Mouse (Mus musculus): Measurements from ENCODE around the gene Lrat. TPM values are rescaled to one million over a fixed set of nuclear protein-coding genes. Genes with fewer than 3 reads are reported as not detected.
A peak's percentile ranks its signal among the peaks of the same experiment; 100 is the strongest.

Gene Lrat
- total and polyA plus RNA-seq, 2 experiments from 2014 or later: 0.27 to 0.82 TPM

DNA sequence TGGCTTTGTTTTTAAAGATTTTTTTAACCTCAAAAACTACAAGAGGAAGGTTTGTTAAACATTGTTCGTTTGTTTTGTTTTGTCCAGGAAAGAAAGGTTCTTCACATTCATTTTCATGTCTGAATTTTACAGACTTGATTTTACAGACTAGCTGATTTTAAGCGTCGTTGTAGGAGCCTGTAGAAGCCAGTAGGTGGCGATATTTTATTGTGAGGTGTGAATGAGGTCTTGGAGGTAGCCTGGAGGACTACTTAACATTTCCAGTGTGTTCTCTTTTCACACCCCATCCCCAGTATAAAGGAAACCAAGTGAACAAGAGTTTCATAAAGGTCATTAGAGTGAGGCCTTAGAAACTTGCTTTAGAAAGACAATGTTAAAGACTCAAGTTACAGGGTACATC, 26.5 kb downstream of the Lrat start:
- peak; percentile 85 for DNase-seq (ENCODE audit: low spot score)
- 2% methylated on average over 4 of the region's 4 CpGs for WGBS
- H3K9me3 ChIP-seq (ENCODE audit: low read length): no peaks in the 10 kb centered on the region
- H3K27ac ChIP-seq (ENCODE audit: low read depth, low read length): no peak overlapping the region
- peaks cover 6% of the 10 kb centered on the region; the same call in 1 of the 2 replicates for H3K4me1 ChIP-seq (ENCODE audit: insufficient read depth, low read length)
- peaks cover 18% of the 10 kb centered on the region for H3K27me3 ChIP-seq (ENCODE audit: insufficient read depth, low read length)
- H3K9ac ChIP-seq (replicated peaks; ENCODE audit: low read length, poor library complexity, severe bottlenecking): no peak overlapping the region
- ATAC-seq (ENCODE audit: low FRiP score): peak; percentile 29; the same call in 1 of the 2 replicates
- peak; percentile 85 for TF ChIP-seq CTCF (IDR thresholded peaks at IDR 0.05)
- H3K4me3 ChIP-seq (ENCODE audit: low read depth, low read length): no peak overlapping the region
- no peaks in the 10 kb centered on the region for H3K36me3 ChIP-seq (ENCODE audit: insufficient read depth, low read length)
- no peak overlapping the region for H3K4me2 ChIP-seq (ENCODE audit: low read depth, low read length, poor library complexity, severe bottlenecking)

DNA sequence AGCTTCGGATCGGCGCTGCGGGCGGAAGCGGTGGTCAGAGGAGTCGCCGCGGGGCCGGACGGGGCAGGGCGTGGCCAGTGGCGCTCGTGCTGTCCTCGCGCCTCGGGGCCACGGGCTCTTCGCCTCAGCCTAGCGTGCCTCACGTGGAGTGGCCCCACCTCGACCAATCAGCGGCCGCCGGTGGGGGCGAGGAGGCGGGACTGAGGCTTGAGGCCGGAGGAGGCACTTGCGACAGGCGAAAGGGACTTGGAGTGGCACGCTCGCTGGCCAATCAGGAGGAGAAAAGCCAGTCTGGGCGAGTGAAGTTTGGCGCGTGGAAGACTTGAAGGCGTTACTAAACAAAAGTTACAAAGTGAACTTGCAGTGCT, 27.4 kb downstream of the Lrat start, which contains the start of gene Rbm46:
TSS of gene Rbm46 (minus strand) at position 112 of the 368 bp plus-strand sequence.
- Histone ChIP-seq H3K27ac (ENCODE audit: low read depth, low read length) (no peak within 1 kb of the TSS), H3K36me3 (ENCODE audit: insufficient read depth, low read length) (no peaks in the 10 kb centered on the region), H3K4me1 (ENCODE audit: insufficient read depth, low read length) (peaks cover 6% of the 10 kb centered on the region; the same call in 1 of the 2 replicates), H3K4me3 (ENCODE audit: low read depth, low read length) (peak within 1 kb of the TSS; percentile 35), H3K27me3 (ENCODE audit: insufficient read depth, low read length) (peaks cover 18% of the 10 kb centered on the region), H3K9ac (replicated peaks; ENCODE audit: low read length, poor library complexity, severe bottlenecking) (no peak within 1 kb of the TSS), H3K4me2 (ENCODE audit: low read depth, low read length, poor library complexity, severe bottlenecking) (peak within 1 kb of the TSS; percentile 49), H3K9me3 (ENCODE audit: low read length) (no peaks in the 10 kb centered on the region)
- DNase-seq (ENCODE audit: low spot score) (peak; percentile 78), ATAC-seq (ENCODE audit: low FRiP score) (peak; percentile 93)
- 25% methylated on average over 36 of the region's 36 CpGs for WGBS
- no peak for TF ChIP-seq CTCF (IDR thresholded peaks at IDR 0.05)

DNA sequence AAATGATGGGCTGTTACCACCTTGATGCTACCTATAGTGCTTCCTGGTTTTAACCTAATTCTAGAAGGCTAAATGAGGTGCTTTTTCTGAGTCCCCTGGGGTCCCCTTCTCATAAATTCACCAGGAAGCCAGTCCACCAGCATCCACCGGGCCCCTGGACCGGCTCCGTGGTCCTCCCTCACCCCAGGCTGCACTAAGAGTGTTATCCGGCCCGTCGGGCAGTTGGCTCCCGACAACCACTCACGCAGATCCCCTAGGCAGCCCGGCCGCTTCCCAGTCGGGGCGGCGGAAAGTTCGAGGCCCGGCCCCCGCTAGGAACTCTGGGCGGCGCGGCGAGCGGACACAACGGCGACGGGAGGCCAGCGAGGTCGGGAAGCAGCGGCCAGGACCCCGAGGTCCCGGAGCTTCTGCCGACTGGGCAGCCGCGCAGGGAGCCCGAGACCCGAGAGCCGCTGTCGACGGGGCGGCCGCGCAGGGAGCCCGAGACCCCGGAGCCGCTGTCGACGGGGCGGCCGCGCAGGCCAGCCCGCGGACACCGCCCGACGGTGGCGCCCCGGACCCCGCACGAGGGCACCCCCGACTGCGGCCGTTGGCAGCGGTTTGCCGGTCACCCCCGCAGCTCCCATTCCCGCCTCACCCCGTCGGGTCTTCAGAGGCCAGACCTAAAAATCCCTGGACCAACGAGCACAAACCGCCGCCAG, 28.0 kb downstream of the Lrat start:
- peak overlapping the region; percentile 35 for H3K4me3 ChIP-seq (ENCODE audit: low read depth, low read length)
- WGBS: 30% methylated on average over 66 of the region's 69 CpGs
- no peak overlapping the region for H3K9ac ChIP-seq (replicated peaks; ENCODE audit: low read length, poor library complexity, severe bottlenecking)
- H3K4me1 ChIP-seq (ENCODE audit: insufficient read depth, low read length): peaks cover 6% of the 10 kb centered on the region; the same call in 1 of the 2 replicates
- H3K9me3 ChIP-seq (ENCODE audit: low read length): no peaks in the 10 kb centered on the region
- peak overlapping the region; percentile 49 for H3K4me2 ChIP-seq (ENCODE audit: low read depth, low read length, poor library complexity, severe bottlenecking)
- H3K36me3 ChIP-seq (ENCODE audit: insufficient read depth, low read length): no peaks in the 10 kb centered on the region
- H3K27ac ChIP-seq (ENCODE audit: low read depth, low read length): no peak overlapping the region
- H3K27me3 ChIP-seq (ENCODE audit: insufficient read depth, low read length): peaks cover 18% of the 10 kb centered on the region
- no peak for TF ChIP-seq CTCF (IDR thresholded peaks at IDR 0.05)
- DNase-seq (ENCODE audit: low spot score): no peak
- ATAC-seq (ENCODE audit: low FRiP score): peak; percentile 13; the same call in 1 of the 2 replicates

DNA sequence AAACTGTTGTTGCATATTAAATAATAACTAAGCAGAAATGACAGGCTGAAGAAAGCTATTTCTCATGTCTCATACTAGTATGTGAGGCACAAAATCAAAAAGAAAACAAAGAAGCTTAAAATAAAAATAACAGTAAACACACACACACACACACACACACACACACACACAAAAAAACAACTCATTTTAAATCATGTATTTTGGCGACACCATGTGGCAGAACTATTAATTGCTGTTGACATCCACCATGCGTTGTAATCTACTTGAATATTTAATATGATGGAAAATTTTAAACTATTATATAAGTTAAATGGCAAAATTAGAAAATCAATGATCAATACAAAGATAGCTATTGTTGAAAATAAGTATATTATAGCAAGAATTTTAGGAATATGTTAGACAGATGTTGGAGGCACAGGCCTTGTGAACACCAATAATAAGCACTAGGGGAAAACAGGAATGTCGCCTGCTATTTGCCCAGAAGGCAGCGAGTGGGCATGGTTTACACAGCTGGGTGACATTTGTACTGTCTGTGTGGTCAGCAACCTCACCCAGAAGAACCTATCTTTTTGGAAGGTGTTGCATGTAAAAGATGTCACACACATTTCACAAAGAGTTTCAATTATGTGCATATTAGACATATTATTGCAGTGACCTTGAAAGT, 46.2 kb downstream of the Lrat start:
- 19% methylated on average over 4 of the region's 4 CpGs for WGBS

More for the DNA sequence above, 46.2 kb downstream of the Lrat start:
- peak; percentile 87 for TF ChIP-seq CTCF (IDR thresholded peaks at IDR 0.05)
- ATAC-seq (ENCODE audit: low FRiP score) (0 out of 2 replicates have a peak, but pooled peaks have one; percentile 47), DNase-seq (ENCODE audit: low spot score) (peak; percentile 76)
- Histone ChIP-seq H3K27ac (ENCODE audit: low read depth, low read length) (no peak overlapping the region), H3K4me2 (ENCODE audit: low read depth, low read length, poor library complexity, severe bottlenecking) (no peak overlapping the region), H3K27me3 (ENCODE audit: insufficient read depth, low read length) (no peaks in the 10 kb centered on the region), H3K9ac (replicated peaks; ENCODE audit: low read length, poor library complexity, severe bottlenecking) (no peak overlapping the region), H3K4me3 (ENCODE audit: low read depth, low read length) (no peak overlapping the region), H3K4me1 (ENCODE audit: insufficient read depth, low read length) (no peaks in the 10 kb centered on the region), H3K9me3 (ENCODE audit: low read length) (no peaks in the 10 kb centered on the region), H3K36me3 (ENCODE audit: insufficient read depth, low read length) (no peaks in the 10 kb centered on the region)

Other genes starting within 250 kb of the Lrat start
- gene Rbm46, start 27.5 kb downstream of the Lrat start, total RNA-seq (2014; rRNA removed): 0.05 and 1.2 TPM in 2 replicates
- gene Rbm46, start 27.5 kb downstream of the Lrat start, polyA plus RNA-seq (2015; fragmentation: Nextera tagmentation; extraction: Ambion mirVana): 1.5 TPM in 2 replicates
- not detected in 2 replicates for gene Fgg, start 103.8 kb upstream of the Lrat start, total RNA-seq (2014; rRNA removed)
- 0.09 TPM in 1 of 2 replicates, not detected in the other for gene Fgg, start 103.8 kb upstream of the Lrat start, polyA plus RNA-seq (2015; fragmentation: Nextera tagmentation; extraction: Ambion mirVana)
- gene Fga, start 122.1 kb upstream of the Lrat start, total RNA-seq (2014; rRNA removed): not detected in 2 replicates
- gene Fga, start 122.1 kb upstream of the Lrat start, polyA plus RNA-seq (2015; fragmentation: Nextera tagmentation; extraction: Ambion mirVana): not detected in 2 replicates
- not detected in 2 replicates for gene Fgb, start 145.9 kb upstream of the Lrat start, total RNA-seq (2014; rRNA removed)
- not detected in 2 replicates for gene Fgb, start 145.9 kb upstream of the Lrat start, polyA plus RNA-seq (2015; fragmentation: Nextera tagmentation; extraction: Ambion mirVana)
- 65.7 and 78.7 TPM in 2 replicates for gene Plrg1, start 151.5 kb upstream of the Lrat start, total RNA-seq (2014; rRNA removed)
- gene Plrg1, start 151.5 kb upstream of the Lrat start, polyA plus RNA-seq (2015; fragmentation: Nextera tagmentation; extraction: Ambion mirVana): 76.9 and 78.0 TPM in 2 replicates
- 7.6 and 8.7 TPM in 2 replicates for gene Dchs2, start 224.0 kb upstream of the Lrat start, total RNA-seq (2014; rRNA removed)
- 0.45 and 0.54 TPM in 2 replicates for gene Dchs2, start 224.0 kb upstream of the Lrat start, polyA plus RNA-seq (2015; fragmentation: Nextera tagmentation; extraction: Ambion mirVana)